Mouse (Mus musculus) C2C12 (cell line): ENCODE measurements at regions not wholly inside any gene's neighbourhood (a gene's known extent, or its start where the extent isn't known, plus 50 kb on each side); places are given as distances from the start of the nearest gene placed in this dataset.

Source experiments
- H3K27me3 ChIP-seq: one replicate; pipeline ENCODE4 v1.6.1; 2011; ENCODE audit not compliant: control insufficient read depth, insufficient read depth, insufficient read length
- H3K36me3 ChIP-seq: one replicate; pipeline ENCODE4 v1.6.1; 2011; ENCODE audit not compliant: control insufficient read depth, insufficient read depth
- H3K4me3 ChIP-seq: one replicate; pipeline ENCODE4 v1.5.1; 2011; ENCODE audit warnings: mild to moderate bottlenecking, control low read depth; ENCODE audit not compliant: poor library complexity, insufficient read depth, severe bottlenecking
- H3K79me2 ChIP-seq: one replicate; pipeline ENCODE4 v1.6.1; 2011; ENCODE audit not compliant: control insufficient read depth, insufficient read depth
- H3K79me3 ChIP-seq: one replicate; pipeline ENCODE4 v1.6.1; 2011; ENCODE audit warnings: low read depth, control low read depth
- H3ac ChIP-seq: one replicate; pipeline ENCODE3; 2011; ENCODE audit warnings: low read depth; ENCODE audit not compliant: control insufficient read depth, insufficient read length
- CEBPB ChIP-seq: IDR thresholded peaks from one replicate; pipeline ENCODE4 v1.6.1; 2011; ENCODE audit warnings: low read depth, mild to moderate bottlenecking, control low read depth, moderate library complexity
- CTCF ChIP-seq: IDR thresholded peaks from one replicate; pipeline ENCODE4 v1.5.1; 2011; ENCODE audit not compliant: control insufficient read depth, insufficient read depth, insufficient read length
- FOSL1 ChIP-seq: IDR thresholded peaks from one replicate; pipeline ENCODE4 v1.8.0; 2011; ENCODE audit warnings: mild to moderate bottlenecking, low read length; ENCODE audit not compliant: poor library complexity, insufficient read depth, severe bottlenecking
- MAX ChIP-seq: IDR thresholded peaks from one replicate; pipeline ENCODE4 v1.6.1; 2011; ENCODE audit warnings: mild to moderate bottlenecking, control low read depth
- MYOD1 ChIP-seq: IDR thresholded peaks from one replicate; pipeline ENCODE4 v1.6.1; 2011; ENCODE audit warnings: low read depth; ENCODE audit not compliant: control insufficient read depth, insufficient read length
- MYOG ChIP-seq: IDR thresholded peaks from one replicate; pipeline ENCODE4 v1.6.1; 2011; ENCODE audit not compliant: control insufficient read depth, insufficient read length; ENCODE audit errors: extremely low read depth
- USF1 ChIP-seq: IDR thresholded peaks from one replicate; pipeline ENCODE4 v1.6.1; 2011; ENCODE audit warnings: low read depth, mild to moderate bottlenecking, control low read depth, moderate library complexity

DNA sequence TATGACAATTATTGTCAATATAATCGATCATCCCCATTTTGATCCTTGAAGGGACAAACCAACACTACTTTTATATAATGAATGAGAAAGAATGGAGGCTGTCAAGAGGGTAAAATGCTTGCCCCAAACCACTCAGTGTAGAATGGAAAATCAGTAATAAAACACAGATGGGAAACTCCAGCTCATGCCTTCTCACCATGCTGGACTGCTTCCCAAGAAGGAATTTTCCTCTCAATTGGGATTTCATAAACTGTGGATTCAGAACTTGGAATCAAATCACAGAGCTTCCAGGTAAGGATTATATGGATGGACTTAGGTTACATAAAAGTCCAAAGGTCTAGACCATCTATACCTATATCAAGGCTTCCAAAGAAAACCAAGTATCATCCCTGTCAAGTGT is 129.1 kb upstream of the Klf6 start:
- H3K79me3 ChIP-seq: no peaks in the 10 kb centered on the region
- no peak overlapping the region for H3ac ChIP-seq
- H3K36me3 ChIP-seq: no peaks in the 10 kb centered on the region
- H3K4me3 ChIP-seq: no peak overlapping the region
- TF ChIP-seq CTCF (no peak), MAX (no peak), MYOG (no peak), USF1 (no peak), FOSL1 (no peak), CEBPB (no peak), MYOD1 (no peak)
- no peaks in the 10 kb centered on the region for H3K79me2 ChIP-seq
- no peaks in the 10 kb centered on the region for H3K27me3 ChIP-seq

DNA sequence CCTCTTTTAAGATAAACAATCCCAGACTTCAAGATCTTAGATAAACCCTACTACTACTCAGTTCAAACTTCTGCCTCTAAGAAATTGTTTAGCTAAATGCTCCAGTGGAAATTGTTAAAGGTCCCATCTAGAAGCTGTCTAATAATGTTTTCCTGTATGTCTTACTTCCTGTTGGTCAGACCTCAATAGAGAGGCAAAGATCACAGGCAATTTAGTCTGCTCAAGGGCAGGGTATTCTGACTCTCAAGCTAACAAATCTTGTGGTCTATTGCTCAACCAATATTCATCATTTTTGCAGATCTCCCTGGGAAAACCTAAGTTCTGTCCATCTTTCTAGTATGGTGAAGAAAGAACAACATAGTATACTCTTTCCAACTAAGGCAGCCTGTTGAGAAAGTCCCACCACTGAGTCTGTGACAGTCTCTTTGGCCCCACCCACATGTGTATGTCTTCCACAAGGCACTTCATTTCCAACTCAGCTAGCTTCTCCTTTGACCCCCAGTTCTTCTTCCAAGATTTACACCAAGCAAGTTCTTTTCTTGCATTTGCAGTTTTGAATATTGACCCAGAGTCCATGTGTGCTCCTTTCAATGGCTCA is 126.2 kb upstream of the Klf6 start:
- no peaks in the 10 kb centered on the region for H3K79me3 ChIP-seq
- no peaks in the 10 kb centered on the region for H3K27me3 ChIP-seq
- TF ChIP-seq CTCF (no peak), MYOD1 (no peak), MYOG (no peak), FOSL1 (no peak), CEBPB (no peak), MAX (no peak), USF1 (no peak)
- H3K79me2 ChIP-seq: no peaks in the 10 kb centered on the region
- H3K36me3 ChIP-seq: no peaks in the 10 kb centered on the region
- no peak overlapping the region for H3ac ChIP-seq
- H3K4me3 ChIP-seq: no peak overlapping the region

DNA sequence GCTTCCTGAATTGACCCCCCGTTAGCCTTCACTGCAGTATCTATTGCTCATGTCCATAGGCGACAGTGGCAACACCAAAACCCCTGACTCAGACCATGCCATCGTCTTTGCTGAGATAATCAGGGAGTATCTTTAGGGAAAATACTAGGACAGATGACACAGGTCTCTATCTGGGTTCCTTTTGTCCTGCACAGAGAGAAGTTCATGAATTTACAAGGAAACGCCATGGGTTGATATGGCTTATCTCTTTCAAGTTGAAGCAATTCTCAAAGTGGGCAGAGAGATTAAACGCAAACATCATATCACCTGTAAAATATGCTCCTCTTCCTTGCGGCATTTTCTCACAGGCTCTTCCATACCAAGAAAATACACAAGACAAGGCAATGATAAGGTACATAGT is 124.8 kb upstream of the Klf6 start:
- no peaks in the 10 kb centered on the region for H3K79me3 ChIP-seq
- H3K4me3 ChIP-seq: no peak overlapping the region
- H3K36me3 ChIP-seq: no peaks in the 10 kb centered on the region
- no peaks in the 10 kb centered on the region for H3K79me2 ChIP-seq
- TF ChIP-seq CEBPB (no peak), MAX (no peak), FOSL1 (no peak), CTCF (no peak), USF1 (no peak), MYOG (no peak), MYOD1 (no peak)
- H3K27me3 ChIP-seq: no peaks in the 10 kb centered on the region
- no peak overlapping the region for H3ac ChIP-seq

DNA sequence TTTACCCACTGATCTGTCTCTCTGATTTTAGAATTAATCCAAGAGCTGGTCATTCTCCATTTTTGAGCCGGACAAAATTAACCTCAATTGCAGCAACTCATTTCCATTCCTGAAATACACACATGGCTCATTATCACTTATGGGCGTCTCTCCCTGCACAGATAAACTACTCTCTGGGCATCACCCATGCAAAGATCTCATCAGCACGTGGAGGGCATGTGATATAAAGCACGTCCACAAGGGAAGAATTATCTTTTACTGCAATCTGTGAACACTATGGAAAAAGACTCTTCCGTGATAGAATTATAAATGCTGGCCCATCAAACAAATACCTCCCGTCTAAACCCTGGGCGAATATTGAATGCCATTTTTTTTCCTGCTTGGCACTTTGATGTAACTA is 124.1 kb upstream of the Klf6 start:
- H3K79me3 ChIP-seq: no peaks in the 10 kb centered on the region
- no peak overlapping the region for H3ac ChIP-seq
- H3K36me3 ChIP-seq: no peaks in the 10 kb centered on the region
- no peak for TF ChIP-seq MYOG
- TF ChIP-seq MAX: no peak
- no peak for TF ChIP-seq FOSL1
- TF ChIP-seq CEBPB: no peak
- TF ChIP-seq CTCF: no peak
- no peak for TF ChIP-seq USF1
- TF ChIP-seq MYOD1: no peak
- no peaks in the 10 kb centered on the region for H3K27me3 ChIP-seq
- H3K79me2 ChIP-seq: no peaks in the 10 kb centered on the region
- no peak overlapping the region for H3K4me3 ChIP-seq

DNA sequence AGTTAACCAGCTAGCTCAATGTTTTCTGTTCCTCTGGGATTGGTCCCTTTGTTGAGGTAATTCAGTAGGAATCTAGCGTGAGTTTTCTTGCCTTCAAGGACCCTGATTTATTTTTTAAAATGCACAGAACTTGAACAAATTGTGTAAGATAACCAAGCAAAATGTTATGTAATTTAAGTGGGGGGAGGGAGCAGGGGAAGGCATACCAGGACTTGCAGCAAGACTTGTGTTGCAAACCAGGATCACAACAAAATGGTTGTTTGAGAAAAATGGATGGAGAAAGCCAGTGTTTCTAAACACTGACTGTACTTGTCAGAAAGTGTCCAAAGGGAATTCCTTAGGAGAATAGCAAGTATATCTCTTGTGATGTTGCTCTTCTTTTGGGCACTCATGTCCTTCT is 120.5 kb upstream of the Klf6 start:
- H3K27me3 ChIP-seq: no peaks in the 10 kb centered on the region
- TF ChIP-seq CTCF: no peak
- TF ChIP-seq MYOD1: no peak
- TF ChIP-seq MYOG: no peak
- no peak for TF ChIP-seq FOSL1
- TF ChIP-seq CEBPB: no peak
- TF ChIP-seq USF1: no peak
- H3K4me3 ChIP-seq: no peak overlapping the region
- no peaks in the 10 kb centered on the region for H3K36me3 ChIP-seq
- H3K79me3 ChIP-seq: no peaks in the 10 kb centered on the region
- no peak overlapping the region for H3ac ChIP-seq
- no peaks in the 10 kb centered on the region for H3K79me2 ChIP-seq

DNA sequence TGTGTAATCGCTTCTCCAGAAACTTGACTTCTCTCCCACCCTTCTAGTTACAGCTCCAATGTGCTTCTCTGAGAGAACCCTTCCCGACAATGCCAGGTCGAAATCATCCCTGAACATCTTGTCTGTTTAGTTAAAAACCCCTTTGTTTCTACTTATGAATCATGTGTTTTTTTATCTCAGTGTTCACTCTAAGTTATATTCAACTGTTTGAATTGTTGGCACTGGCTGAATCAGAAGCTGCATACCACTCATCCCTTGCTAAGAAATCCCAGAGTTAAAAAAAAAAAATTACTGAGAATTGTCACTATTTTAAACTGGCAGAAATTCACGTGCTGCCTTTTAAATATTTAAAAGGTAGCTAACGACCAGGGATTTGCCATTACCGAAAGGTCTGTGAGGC is 116.3 kb upstream of the Klf6 start:
- Histone ChIP-seq H3K27me3 (no peaks in the 10 kb centered on the region), H3K36me3 (no peaks in the 10 kb centered on the region), H3K79me3 (no peaks in the 10 kb centered on the region), H3K79me2 (no peaks in the 10 kb centered on the region), H3K4me3 (no peak overlapping the region), H3ac (no peak overlapping the region)
- TF ChIP-seq FOSL1 (no peak), MAX (no peak), MYOG (no peak), CEBPB (no peak), MYOD1 (no peak), CTCF (no peak), USF1 (no peak)
